Mouse (Mus musculus): ENCODE results near the gene Wee2. TPM values are rescaled to one million over a fixed set of nuclear protein-coding genes. Genes with fewer than 3 reads are reported as not detected.

Wee2 gene
- 0.29 TPM in 1 of 2 replicates, not detected in the other for polyA plus RNA-seq (2016; fragmentation: Nextera tagmentation; extraction: Ambion mirVana)

DNA sequence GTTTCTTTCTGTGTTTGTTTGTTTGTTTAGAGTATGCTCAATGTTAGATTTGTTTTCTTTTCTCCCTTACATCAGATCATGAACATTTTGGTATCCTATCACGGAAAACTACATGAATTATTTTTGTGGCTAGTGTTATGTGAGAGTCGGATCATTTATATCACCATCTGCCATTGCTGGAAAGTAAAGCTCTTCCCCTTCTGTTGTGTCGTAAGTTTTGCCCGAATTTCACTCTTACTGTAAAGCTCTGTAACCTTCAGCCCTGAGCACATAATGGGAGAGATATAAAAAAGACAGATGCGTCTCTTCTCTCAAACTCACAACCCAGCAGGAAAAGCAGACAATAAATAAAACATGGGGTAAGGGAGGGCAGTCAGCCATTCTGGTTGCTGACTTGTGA lies at the start of gene Wee2:
Gene Wee2, plus strand, starts transcription at position 153 of the 400 bp plus-strand sequence.
- Histone ChIP-seq H3K27me3 (peaks cover 13% of the 10 kb centered on the region), H3K4me3 (no peak within 1 kb of the TSS), H3K36me3 (no peaks in the 10 kb centered on the region), H3K9ac (no peak within 1 kb of the TSS), H3K4me2 (replicated peaks) (no peak within 1 kb of the TSS), H3K4me1 (peaks cover 9% of the 10 kb centered on the region), H3K9me3 (replicated peaks) (no peaks in the 10 kb centered on the region), H3K27ac (no peak within 1 kb of the TSS)
- no peak for ATAC-seq (ENCODE audit: low FRiP score)
- WGBS = 76% methylated on average over 5 of the region's 5 CpGs

DNA sequence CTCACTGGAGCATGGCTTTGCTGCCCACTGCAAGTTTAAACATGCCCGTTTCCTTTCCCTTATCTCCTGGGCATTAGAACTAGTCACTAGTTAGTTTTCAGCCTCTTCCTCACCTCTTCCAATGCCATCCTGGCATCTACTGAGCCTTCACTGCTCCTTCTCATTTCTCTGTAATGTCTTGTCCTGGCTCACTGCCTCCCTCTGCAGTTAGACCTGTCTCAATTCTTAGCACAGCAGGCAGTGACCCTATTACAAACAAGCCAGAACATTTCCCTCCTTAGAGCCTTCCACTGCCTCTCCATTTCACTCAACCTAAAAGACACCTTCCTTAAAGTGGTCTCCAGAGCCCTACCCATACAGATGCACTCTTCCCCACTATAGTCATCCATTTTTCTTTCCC lies 47.9 kb upstream of the Wee2 start:
- Histone ChIP-seq H3K4me2 (replicated peaks) (no peak overlapping the region), H3K4me1 (no peaks in the 10 kb centered on the region), H3K27ac (no peak overlapping the region), H3K27me3 (no peaks in the 10 kb centered on the region), H3K36me3 (no peaks in the 10 kb centered on the region), H3K9ac (no peak overlapping the region), H3K4me3 (no peak overlapping the region), H3K9me3 (replicated peaks) (no peaks in the 10 kb centered on the region)
- 83% methylated on average over 1 of the region's 1 CpGs for WGBS
- no peak for ATAC-seq (ENCODE audit: low FRiP score)

DNA sequence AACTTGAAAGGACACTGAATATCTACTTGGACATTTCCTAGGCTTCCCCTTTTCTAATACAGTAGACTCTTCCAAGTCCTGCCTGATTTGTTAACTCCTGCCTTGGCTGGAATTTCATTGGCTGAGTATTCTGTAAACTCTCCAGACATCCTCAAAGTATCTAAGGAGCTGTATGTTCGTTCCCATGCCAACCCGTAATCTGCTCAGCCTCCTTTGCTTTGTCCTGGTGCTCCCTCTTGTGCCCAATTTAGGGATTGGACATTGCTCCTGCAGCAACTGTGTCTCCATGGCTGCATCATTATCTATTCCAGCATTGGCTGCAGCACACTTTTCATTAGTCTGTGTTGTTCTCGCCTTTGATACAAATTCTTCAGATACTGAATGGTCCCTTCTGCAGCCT lies 45.7 kb upstream of the Wee2 start:
- peak; percentile 94 for ATAC-seq (ENCODE audit: low FRiP score)
- no peaks in the 10 kb centered on the region for H3K4me1 ChIP-seq
- no peaks in the 10 kb centered on the region for H3K27me3 ChIP-seq
- H3K4me2 ChIP-seq (replicated peaks) = no peak overlapping the region
- no peaks in the 10 kb centered on the region for H3K9me3 ChIP-seq (replicated peaks)
- H3K36me3 ChIP-seq = peaks cover 10% of the 10 kb centered on the region
- H3K9ac ChIP-seq = no peak overlapping the region
- 19% methylated on average over 3 of the region's 3 CpGs for WGBS
- H3K27ac ChIP-seq = peak overlapping the region; percentile 30; the same call in 1 of the 2 replicates
- no peak overlapping the region for H3K4me3 ChIP-seq

DNA sequence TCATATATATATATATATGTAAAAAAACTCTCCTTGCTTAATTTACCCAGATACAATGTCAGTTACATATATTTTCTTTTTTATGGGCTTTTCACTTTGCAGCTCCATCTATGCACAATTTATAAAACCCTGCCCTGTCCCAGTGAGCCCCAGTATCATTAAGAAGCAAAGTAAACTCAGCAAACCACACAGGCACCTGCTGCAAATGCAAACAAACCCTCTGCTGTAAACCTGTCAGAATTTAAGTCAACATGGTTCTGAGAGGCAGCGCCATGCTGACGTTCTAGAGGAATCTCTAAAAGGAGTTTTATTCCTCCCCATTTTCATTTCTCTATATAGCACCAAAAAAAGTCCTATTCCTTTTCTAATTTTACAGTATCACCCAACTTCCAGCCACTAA lies 36.9 kb upstream of the Wee2 start:
- H3K27me3 ChIP-seq = no peaks in the 10 kb centered on the region
- H3K4me1 ChIP-seq = no peaks in the 10 kb centered on the region
- no peak overlapping the region for H3K4me2 ChIP-seq (replicated peaks)
- H3K27ac ChIP-seq = no peak overlapping the region
- ATAC-seq (ENCODE audit: low FRiP score) = no peak
- WGBS = 92% methylated on average over 2 of the region's 2 CpGs
- H3K9ac ChIP-seq = no peak overlapping the region
- H3K36me3 ChIP-seq = peaks cover 67% of the 10 kb centered on the region
- no peak overlapping the region for H3K4me3 ChIP-seq
- H3K9me3 ChIP-seq (replicated peaks) = no peaks in the 10 kb centered on the region

DNA sequence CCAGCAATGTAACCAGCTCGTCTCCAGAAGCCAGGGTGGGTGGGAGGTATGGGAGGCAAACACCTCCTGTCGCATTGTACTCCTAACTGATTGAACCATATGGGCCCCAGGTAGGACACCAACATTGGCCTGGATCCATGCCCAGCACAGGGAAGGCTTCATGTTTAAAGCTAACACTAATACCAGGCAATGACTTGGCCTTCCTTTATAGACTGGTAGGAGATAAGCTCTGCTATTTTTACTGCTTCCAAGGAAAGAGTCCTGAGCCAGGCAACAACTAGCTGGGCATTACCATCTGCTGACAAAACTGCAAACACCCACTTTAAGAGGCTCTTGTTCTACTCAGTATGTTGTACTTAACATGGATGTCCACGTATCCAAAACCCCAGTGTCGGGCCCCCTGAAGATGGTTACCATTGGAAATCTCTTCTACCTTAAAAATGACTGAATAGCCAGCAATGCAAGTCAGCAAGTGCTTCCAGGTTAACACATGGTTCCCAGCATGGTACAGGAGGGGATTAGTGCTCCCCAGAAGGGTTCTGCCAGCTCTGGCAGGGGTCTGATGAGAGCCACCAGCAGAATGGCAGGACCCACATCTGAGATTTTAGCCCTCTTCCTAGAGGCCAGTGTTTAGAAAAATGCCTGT lies 35.1 kb upstream of the Wee2 start:
- no peak overlapping the region for H3K4me3 ChIP-seq
- H3K27me3 ChIP-seq = no peaks in the 10 kb centered on the region
- no peaks in the 10 kb centered on the region for H3K4me1 ChIP-seq
- no peaks in the 10 kb centered on the region for H3K9me3 ChIP-seq (replicated peaks)
- no peak overlapping the region for H3K27ac ChIP-seq
- H3K36me3 ChIP-seq = peaks cover 69% of the 10 kb centered on the region
- WGBS = 89% methylated on average over 4 of the region's 4 CpGs
- H3K9ac ChIP-seq = no peak overlapping the region
- H3K4me2 ChIP-seq (replicated peaks) = no peak overlapping the region
- ATAC-seq (ENCODE audit: low FRiP score) = no peak

DNA sequence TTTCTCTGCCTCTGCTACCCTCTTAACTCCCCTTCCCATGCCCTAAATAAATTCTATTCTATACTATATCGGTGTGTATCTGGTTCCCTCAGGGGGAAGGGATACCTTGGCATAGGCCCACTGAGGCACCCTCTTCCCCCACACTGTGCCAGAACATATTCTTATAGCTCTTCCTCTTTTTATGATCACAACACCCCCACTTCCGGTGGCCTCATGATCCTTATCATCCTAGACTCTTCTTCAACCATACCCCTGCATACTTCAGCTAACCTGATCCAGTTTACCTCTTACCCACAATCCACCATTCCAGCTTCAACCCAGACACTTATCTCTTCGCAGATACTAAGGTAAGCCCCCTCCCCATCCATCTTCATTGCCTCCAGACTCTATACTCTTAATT lies 27.8 kb upstream of the Wee2 start:
- ATAC-seq (ENCODE audit: low FRiP score) = no peak
- H3K27ac ChIP-seq = no peak overlapping the region
- WGBS = 88% methylated on average over 3 of the region's 3 CpGs
- no peaks in the 10 kb centered on the region for H3K27me3 ChIP-seq
- H3K4me3 ChIP-seq = no peak overlapping the region
- no peaks in the 10 kb centered on the region for H3K4me1 ChIP-seq
- peaks cover 43% of the 10 kb centered on the region for H3K36me3 ChIP-seq
- H3K9me3 ChIP-seq (replicated peaks) = no peaks in the 10 kb centered on the region
- H3K4me2 ChIP-seq (replicated peaks) = no peak overlapping the region
- H3K9ac ChIP-seq = no peak overlapping the region

DNA sequence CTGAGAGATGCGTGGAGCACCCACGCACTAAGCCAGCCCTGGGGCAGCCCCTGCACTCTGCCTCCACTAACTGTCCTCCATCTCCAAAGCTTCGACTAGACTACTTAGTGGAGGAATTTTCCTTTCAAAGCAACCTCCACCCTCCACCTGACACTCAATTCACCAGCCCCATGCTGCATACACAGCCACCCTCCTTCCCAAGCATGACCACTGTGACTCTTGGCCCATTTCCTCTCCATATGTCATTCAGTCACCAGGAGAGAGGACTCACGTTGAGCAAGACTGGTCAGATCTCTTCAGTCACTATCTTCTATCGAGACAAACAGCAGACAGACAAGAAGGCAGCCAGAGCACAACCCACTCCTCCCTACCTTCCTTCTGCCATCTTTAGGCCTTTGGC lies 25.8 kb upstream of the Wee2 start:
- H3K36me3 ChIP-seq = peaks cover 28% of the 10 kb centered on the region
- H3K4me2 ChIP-seq (replicated peaks) = no peak overlapping the region
- no peaks in the 10 kb centered on the region for H3K9me3 ChIP-seq (replicated peaks)
- H3K9ac ChIP-seq = no peak overlapping the region
- 94% methylated on average over 5 of the region's 5 CpGs for WGBS
- H3K4me1 ChIP-seq = no peaks in the 10 kb centered on the region
- H3K27ac ChIP-seq = no peak overlapping the region
- ATAC-seq (ENCODE audit: low FRiP score) = no peak
- no peaks in the 10 kb centered on the region for H3K27me3 ChIP-seq
- H3K4me3 ChIP-seq = no peak overlapping the region

DNA sequence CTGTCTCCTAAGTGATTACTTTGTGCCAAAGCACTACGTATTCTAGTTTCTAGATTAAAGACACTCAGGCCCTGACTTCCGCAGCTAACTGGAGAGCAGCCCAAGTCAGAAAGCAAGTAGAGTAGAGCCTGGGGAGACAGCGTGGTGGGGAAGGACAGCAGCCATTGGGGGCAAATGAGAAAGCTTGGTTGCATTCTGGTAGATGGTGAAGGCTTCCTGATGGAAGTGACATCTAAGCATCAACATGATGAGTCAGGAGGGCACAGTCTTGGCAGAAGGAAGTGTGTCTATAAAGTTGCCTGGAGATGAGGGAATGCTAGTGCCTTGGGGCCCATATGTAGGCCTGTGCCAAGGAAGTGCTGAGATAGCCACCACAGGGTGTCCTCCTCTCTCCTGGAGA lies 25.3 kb upstream of the Wee2 start:
- no peak for ATAC-seq (ENCODE audit: low FRiP score)
- H3K4me1 ChIP-seq = no peaks in the 10 kb centered on the region
- peaks cover 23% of the 10 kb centered on the region for H3K36me3 ChIP-seq
- no peak overlapping the region for H3K4me2 ChIP-seq (replicated peaks)
- H3K27ac ChIP-seq = no peak overlapping the region
- no peaks in the 10 kb centered on the region for H3K9me3 ChIP-seq (replicated peaks)
- 94% methylated on average over 3 of the region's 3 CpGs for WGBS
- H3K4me3 ChIP-seq = no peak overlapping the region
- H3K27me3 ChIP-seq = no peaks in the 10 kb centered on the region
- no peak overlapping the region for H3K9ac ChIP-seq

DNA sequence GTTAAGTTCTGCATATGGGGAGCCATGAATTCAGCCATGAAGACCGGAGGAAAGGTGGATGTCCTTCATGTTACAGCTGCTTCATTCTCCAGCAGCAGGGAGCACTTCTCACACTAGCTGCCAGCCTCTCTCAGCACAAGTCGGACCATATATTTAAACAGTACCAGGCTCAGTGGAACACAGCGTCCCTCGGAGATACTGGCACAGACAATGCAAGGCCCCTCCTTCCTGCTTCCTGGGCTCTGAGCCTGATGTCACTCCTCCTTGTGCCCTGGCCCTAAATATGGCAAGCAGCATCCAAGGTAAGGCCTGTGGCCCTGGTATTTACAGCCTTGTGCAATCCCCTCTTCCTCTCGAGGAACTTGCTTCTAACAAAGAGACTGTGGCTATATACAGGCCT lies 23.1 kb upstream of the Wee2 start:
- no peak for ATAC-seq (ENCODE audit: low FRiP score)
- H3K9me3 ChIP-seq (replicated peaks) = no peaks in the 10 kb centered on the region
- H3K4me1 ChIP-seq = no peaks in the 10 kb centered on the region
- no peak overlapping the region for H3K9ac ChIP-seq
- H3K4me3 ChIP-seq = no peak overlapping the region
- 90% methylated on average over 5 of the region's 5 CpGs for WGBS
- H3K27me3 ChIP-seq = no peaks in the 10 kb centered on the region
- H3K27ac ChIP-seq = no peak overlapping the region
- peaks cover 14% of the 10 kb centered on the region for H3K36me3 ChIP-seq
- H3K4me2 ChIP-seq (replicated peaks) = no peak overlapping the region

DNA sequence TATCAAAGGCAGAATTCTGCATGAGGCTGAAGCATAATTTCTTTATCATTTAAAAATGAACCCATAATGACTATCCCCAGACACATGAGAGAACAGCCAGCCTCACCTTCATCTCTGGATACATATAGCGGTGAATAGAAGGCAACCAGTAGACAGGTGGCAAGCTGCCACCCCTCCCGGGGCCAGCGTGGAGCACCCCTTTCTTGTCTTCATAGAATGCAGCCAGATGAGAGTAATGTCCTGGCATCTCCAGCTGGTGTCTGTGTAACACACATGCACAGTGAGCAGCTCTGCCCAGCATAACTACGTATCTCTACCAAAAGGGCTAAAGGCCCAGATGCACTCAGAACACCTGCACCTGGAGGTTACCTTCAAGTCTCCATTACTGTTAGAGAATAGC lies 20.5 kb upstream of the Wee2 start:
- ATAC-seq (ENCODE audit: low FRiP score) = no peak
- H3K27me3 ChIP-seq = no peaks in the 10 kb centered on the region
- H3K36me3 ChIP-seq = peaks cover 12% of the 10 kb centered on the region; the same call in 1 of the 2 replicates
- H3K4me1 ChIP-seq = no peaks in the 10 kb centered on the region
- no peak overlapping the region for H3K4me3 ChIP-seq
- no peak overlapping the region for H3K27ac ChIP-seq
- H3K9ac ChIP-seq = no peak overlapping the region
- H3K4me2 ChIP-seq (replicated peaks) = no peak overlapping the region
- no peaks in the 10 kb centered on the region for H3K9me3 ChIP-seq (replicated peaks)
- WGBS = 95% methylated on average over 4 of the region's 4 CpGs

DNA sequence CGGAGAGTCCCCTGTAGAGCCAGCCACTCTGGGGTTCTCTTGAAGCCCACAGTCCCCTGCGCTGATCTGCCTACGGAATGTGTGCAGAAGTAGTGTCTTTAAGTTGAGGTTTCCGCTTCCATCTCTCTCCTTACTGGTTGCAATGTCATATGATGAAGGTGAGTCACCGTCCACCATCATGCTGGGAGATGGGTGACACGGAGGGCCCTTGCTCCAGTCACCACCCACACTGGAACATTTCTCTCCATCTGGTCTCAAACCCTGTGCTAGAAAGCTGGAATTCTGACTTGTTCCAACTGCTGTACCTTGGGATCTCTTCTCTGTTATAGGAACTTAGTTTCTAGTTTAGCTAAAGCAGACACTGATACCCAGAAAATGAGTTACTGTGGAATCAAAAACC lies 17.8 kb upstream of the Wee2 start:
- Histone ChIP-seq H3K27ac (no peak overlapping the region), H3K4me3 (no peak overlapping the region), H3K4me2 (replicated peaks) (no peak overlapping the region), H3K9ac (no peak overlapping the region), H3K4me1 (no peaks in the 10 kb centered on the region), H3K27me3 (no peaks in the 10 kb centered on the region), H3K9me3 (replicated peaks) (no peaks in the 10 kb centered on the region), H3K36me3 (peaks cover 8% of the 10 kb centered on the region; the same call in 1 of the 2 replicates)
- no peak for ATAC-seq (ENCODE audit: low FRiP score)
- 96% methylated on average over 6 of the region's 6 CpGs for WGBS

DNA sequence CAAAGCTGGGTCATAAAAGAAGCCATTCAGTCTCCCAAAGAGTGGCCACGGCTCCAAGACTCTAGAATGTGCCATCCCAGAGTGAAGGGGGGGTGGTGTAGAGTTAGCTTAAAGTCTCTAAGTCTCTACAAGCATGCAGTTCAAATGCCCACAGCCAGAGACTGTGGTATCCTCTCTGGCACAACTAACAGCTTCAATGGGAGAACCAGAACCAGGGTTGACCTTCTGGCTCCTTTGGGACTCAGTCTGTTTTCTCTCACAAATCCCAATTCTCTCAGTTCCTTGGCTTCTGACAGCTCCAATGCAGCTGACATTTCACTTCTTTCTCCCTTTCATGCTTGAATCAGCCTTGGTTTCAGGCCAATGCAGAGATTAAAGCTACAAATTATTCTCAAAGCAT lies 15.9 kb upstream of the Wee2 start:
- ATAC-seq (ENCODE audit: low FRiP score) = no peak
- H3K36me3 ChIP-seq = peaks cover 3% of the 10 kb centered on the region; the same call in 1 of the 2 replicates
- no peak overlapping the region for H3K9ac ChIP-seq
- no peak overlapping the region for H3K4me2 ChIP-seq (replicated peaks)
- no peak overlapping the region for H3K4me3 ChIP-seq
- no peaks in the 10 kb centered on the region for H3K27me3 ChIP-seq
- H3K9me3 ChIP-seq (replicated peaks) = no peaks in the 10 kb centered on the region
- WGBS = 92% methylated on average over 1 of the region's 1 CpGs
- no peaks in the 10 kb centered on the region for H3K4me1 ChIP-seq
- H3K27ac ChIP-seq = no peak overlapping the region

DNA sequence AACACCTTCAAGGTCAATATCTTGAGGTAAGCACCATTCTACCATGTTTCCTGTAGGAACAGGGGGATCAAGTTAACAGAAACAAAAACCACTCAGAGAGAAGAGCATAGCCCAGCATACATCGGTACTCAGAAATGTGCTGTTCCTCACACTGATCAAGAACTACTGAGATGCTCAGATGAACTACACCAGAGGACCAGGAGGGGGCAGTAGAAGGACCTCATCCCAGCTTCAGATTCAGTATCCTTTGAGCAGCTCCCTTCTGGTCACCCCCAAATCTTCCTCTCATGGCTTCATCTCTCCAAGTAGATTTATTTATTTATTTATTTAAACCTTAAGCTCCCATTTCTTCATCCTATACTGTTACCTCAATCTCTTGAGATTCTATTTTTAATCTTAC lies 15.1 kb upstream of the Wee2 start:
- Histone ChIP-seq H3K36me3 (peaks cover 3% of the 10 kb centered on the region; the same call in 1 of the 2 replicates), H3K27ac (no peak overlapping the region), H3K9ac (no peak overlapping the region), H3K9me3 (replicated peaks) (no peaks in the 10 kb centered on the region), H3K4me1 (no peaks in the 10 kb centered on the region), H3K4me2 (replicated peaks) (no peak overlapping the region), H3K27me3 (no peaks in the 10 kb centered on the region), H3K4me3 (no peak overlapping the region)
- no peak for ATAC-seq (ENCODE audit: low FRiP score)
- 80% methylated on average over 1 of the region's 1 CpGs for WGBS
